Mouse (Mus musculus): Measurements from ENCODE around the gene Lrrc52. TPM values are rescaled to one million over a fixed set of nuclear protein-coding genes. Genes with fewer than 3 reads are reported as not detected.

The Lrrc52 gene
- total and polyA plus RNA-seq, 3 experiments, result 0.39 to 5.2 (median 2.4) TPM

DNA sequence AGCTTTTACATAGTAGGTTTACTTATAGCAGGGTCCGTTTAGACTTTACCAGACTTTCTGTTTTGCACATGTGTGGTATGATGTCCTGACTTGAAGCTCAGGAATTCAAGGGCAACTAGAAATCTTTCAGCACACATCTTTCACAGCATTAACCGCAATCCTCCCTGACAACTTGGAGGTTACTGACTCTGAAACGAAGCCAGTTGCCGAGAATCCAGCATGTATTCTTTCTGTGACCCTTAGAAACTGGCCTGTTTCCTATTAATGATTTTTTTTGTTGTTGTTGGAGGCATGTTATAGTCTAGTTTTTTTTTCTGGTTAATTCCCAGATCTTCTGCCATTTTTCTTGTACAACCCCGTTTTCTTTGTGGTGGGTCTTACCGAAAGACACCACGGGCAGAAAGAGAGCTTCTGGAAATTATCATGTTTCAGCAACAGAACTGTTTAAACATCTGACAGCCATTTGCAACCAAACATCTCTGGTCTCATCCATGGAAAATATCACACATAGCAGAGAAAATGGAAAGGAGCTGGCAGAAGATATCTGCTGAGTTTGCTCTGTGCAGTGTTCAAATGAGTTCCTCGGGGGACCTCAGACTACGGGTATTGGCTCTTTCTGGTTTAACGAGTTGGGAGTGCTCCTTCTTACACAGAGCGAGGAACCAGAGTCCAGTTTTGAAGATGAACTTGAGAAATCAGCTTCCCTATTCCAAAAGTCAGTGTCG is 54.4 kb downstream of the Lrrc52 start:
- Histone ChIP-seq H3K79me2 (replicated peaks; ENCODE audit: control insufficient read depth, insufficient read depth, low read length) (no peaks in the 10 kb centered on the region), H3K36me3 (ENCODE audit: control insufficient read depth, insufficient read depth, low read length) (no peaks in the 10 kb centered on the region), H3K4me3 (no peak overlapping the region), H3K27me3 (ENCODE audit: control insufficient read depth, insufficient read depth, low read length) (no peaks in the 10 kb centered on the region), H3K27ac (no peak overlapping the region), H3K4me1 (ENCODE audit: control insufficient read depth, insufficient read depth, low read length) (no peaks in the 10 kb centered on the region; the same call in 1 of the 2 replicates), H3K9ac (ENCODE audit: low read depth, low read length) (no peak overlapping the region)
- TF ChIP-seq CTCF (IDR thresholded peaks at IDR 0.05), result no peak
- TF ChIP-seq EP300 (IDR thresholded peaks at IDR 0.05; ENCODE audit: insufficient read depth, low read depth, low read length), result no peak
- TF ChIP-seq POLR2A (IDR thresholded peaks at IDR 0.05; ENCODE audit: insufficient read depth, low read depth, low read length), result no peak
- 55% methylated on average over 12 of the region's 12 CpGs for WGBS
- intact Hi-C loops (cut with DNase I), result loop anchor here (10.0 kb wide), 1 partner anchor 483 kb away; no protein-coding TSS in a partner anchor
- no peak for DNase-seq

DNA sequence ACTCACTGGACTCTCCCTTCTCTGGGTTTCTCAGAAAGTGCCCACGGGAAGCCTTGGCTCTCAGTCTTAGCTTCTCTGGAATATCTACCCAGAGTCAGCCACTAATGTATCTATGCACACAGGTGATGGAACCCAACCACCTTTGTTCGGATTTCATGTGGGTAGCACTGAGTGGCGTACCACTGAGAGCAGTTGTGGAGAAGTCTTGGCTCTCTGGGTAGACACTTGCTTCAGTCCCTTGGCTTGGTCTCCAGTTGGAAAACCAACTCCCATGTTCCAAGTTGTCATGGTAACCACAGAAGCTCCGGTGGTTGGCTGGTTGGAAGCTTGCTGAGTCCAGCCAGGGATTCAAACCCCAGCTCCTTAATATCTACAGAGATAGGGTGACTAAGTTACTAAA is 57.0 kb downstream of the Lrrc52 start:
- WGBS, result 68% methylated on average over 4 of the region's 4 CpGs

DNA sequence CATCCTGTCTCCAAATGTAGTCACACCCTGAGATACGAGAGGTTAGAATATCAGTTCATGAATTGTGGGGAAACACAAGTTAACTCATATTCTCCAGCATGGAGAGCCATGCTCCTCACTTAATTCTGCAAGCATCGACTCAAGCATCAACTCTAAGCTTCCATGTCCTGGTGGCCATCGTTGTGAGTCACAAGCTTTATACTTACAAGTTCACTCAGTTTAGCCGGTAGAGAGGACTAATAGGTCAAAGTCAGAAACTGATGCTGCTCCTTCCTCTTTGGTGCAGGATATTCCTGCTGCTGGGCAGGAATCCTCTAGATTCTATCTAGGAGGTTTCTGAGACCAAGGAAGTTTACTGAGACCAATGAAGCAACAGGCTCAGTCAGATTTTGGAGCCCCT is 61.3 kb downstream of the Lrrc52 start:
- H3K79me2 ChIP-seq (replicated peaks; ENCODE audit: control insufficient read depth, insufficient read depth, low read length), result no peaks in the 10 kb centered on the region
- no peaks in the 10 kb centered on the region for H3K27me3 ChIP-seq (ENCODE audit: control insufficient read depth, insufficient read depth, low read length)
- intact Hi-C loops (cut with DNase I), result no loop called here
- H3K4me3 ChIP-seq, result no peak overlapping the region
- no peak overlapping the region for H3K9ac ChIP-seq (ENCODE audit: low read depth, low read length)
- no peaks in the 10 kb centered on the region for H3K36me3 ChIP-seq (ENCODE audit: control insufficient read depth, insufficient read depth, low read length)
- no peak overlapping the region for H3K27ac ChIP-seq
- no peaks in the 10 kb centered on the region for H3K4me1 ChIP-seq (ENCODE audit: control insufficient read depth, insufficient read depth, low read length)
- 72% methylated on average over 4 of the region's 4 CpGs for WGBS
- TF ChIP-seq POLR2A (IDR thresholded peaks at IDR 0.05; ENCODE audit: insufficient read depth, low read depth, low read length) (no peak), CTCF (IDR thresholded peaks at IDR 0.05) (no peak), EP300 (IDR thresholded peaks at IDR 0.05; ENCODE audit: insufficient read depth, low read depth, low read length) (no peak)
- no peak for DNase-seq

More for the DNA sequence above, 57.0 kb downstream of the Lrrc52 start:
- no peaks in the 10 kb centered on the region for H3K4me1 ChIP-seq (ENCODE audit: control insufficient read depth, insufficient read depth, low read length)
- no peaks in the 10 kb centered on the region for H3K79me2 ChIP-seq (replicated peaks; ENCODE audit: control insufficient read depth, insufficient read depth, low read length)
- no peak for TF ChIP-seq POLR2A (IDR thresholded peaks at IDR 0.05; ENCODE audit: insufficient read depth, low read depth, low read length)
- TF ChIP-seq EP300 (IDR thresholded peaks at IDR 0.05; ENCODE audit: insufficient read depth, low read depth, low read length), result no peak
- no peak for TF ChIP-seq CTCF (IDR thresholded peaks at IDR 0.05)
- no peak overlapping the region for H3K4me3 ChIP-seq
- no peak overlapping the region for H3K9ac ChIP-seq (ENCODE audit: low read depth, low read length)
- no peak for DNase-seq
- H3K27ac ChIP-seq, result no peak overlapping the region
- H3K27me3 ChIP-seq (ENCODE audit: control insufficient read depth, insufficient read depth, low read length), result no peaks in the 10 kb centered on the region
- intact Hi-C loops (cut with DNase I), result no loop called here
- H3K36me3 ChIP-seq (ENCODE audit: control insufficient read depth, insufficient read depth, low read length), result no peaks in the 10 kb centered on the region

Other genes starting within 250 kb of the Lrrc52 start
- gene Uck2, start 181.5 kb downstream of the Lrrc52 start, total RNA-seq (2021), result 10 to 100 TPM; 45.9 to 57.6 TPM
- 21.4 and 27.5 TPM in 2 replicates for gene Uck2, start 181.5 kb downstream of the Lrrc52 start, polyA plus RNA-seq (2012; rRNA removed)
- 10 to 100 TPM; 88.2 to 95.3 TPM for gene Tmco1, start 158.4 kb downstream of the Lrrc52 start, total RNA-seq (2021)
- 60.3 and 117 TPM in 2 replicates for gene Tmco1, start 158.4 kb downstream of the Lrrc52 start, polyA plus RNA-seq (2012; rRNA removed)
- gene Aldh9a1, start 116.8 kb downstream of the Lrrc52 start, total RNA-seq (2021), result 10 to 100 TPM; 18.4 to 20.4 TPM
- 31.5 and 49.6 TPM in 2 replicates for gene Aldh9a1, start 116.8 kb downstream of the Lrrc52 start, polyA plus RNA-seq (2012; rRNA removed)
- 100 to 1,000 TPM; 274 to 351 TPM for gene Mgst3, start 72.9 kb downstream of the Lrrc52 start, total RNA-seq (2021)
- gene Mgst3, start 72.9 kb downstream of the Lrrc52 start, polyA plus RNA-seq (2012; rRNA removed), result 788 and 868 TPM in 2 replicates
- gene Rxrg, start 131.6 kb upstream of the Lrrc52 start, total RNA-seq (2021), result 10 to 100 TPM; 64.2 to 67.0 TPM
- 81.3 and 125 TPM in 2 replicates for gene Rxrg, start 131.6 kb upstream of the Lrrc52 start, polyA plus RNA-seq (2012; rRNA removed)
- not detected for gene Lmx1a, start 222.5 kb upstream of the Lrrc52 start, total RNA-seq (2021)
- gene Lmx1a, start 222.5 kb upstream of the Lrrc52 start, polyA plus RNA-seq (2012; rRNA removed), result 0.02 TPM in 1 of 2 replicates, not detected in the other